Mouse (Mus musculus) stomach, postnatal 0 days (tissue): Measurements from ENCODE around the gene Grin2d.

Source experiments
- CTCF ChIP-seq: IDR thresholded peaks from 2 replicates; pipeline ENCODE4 v1.5.1; 2016; ENCODE audit warnings: antibody characterized with exemption, low read depth, mild to moderate bottlenecking, moderate library complexity
- EP300 ChIP-seq: optimal IDR thresholded peaks from 2 replicates; pipeline ENCODE3; 2016; ENCODE audit warnings: antibody characterized with exemption

- peak; percentile 100 for TF ChIP-seq CTCF
- no peak for TF ChIP-seq EP300
These were observed 76.8 kb downstream of the Grin2d start for GRCm38 (mm10) chr7:45801348-45801747.
